Mouse (Mus musculus) G1E (cell line): ENCODE results near the gene Dda1.

Source experiments
- CTCF ChIP-seq: IDR thresholded peaks from 2 replicates; pipeline ENCODE4 v1.5.1; 2012; ENCODE audit warnings: low read depth, low read length, inconsistent platforms, mixed read lengths
- GATA1 ChIP-seq: IDR thresholded peaks from 2 replicates; pipeline ENCODE4 v1.6.1; 2012; ENCODE audit warnings: borderline replicate concordance, low read length, inconsistent platforms, mixed read lengths
- TAL1 ChIP-seq: conservative IDR thresholded peaks from 2 replicates; pipeline ENCODE4 v1.6.1; 2012; ENCODE audit warnings: low read depth, low read length, inconsistent platforms, mixed read lengths

- no peak for TF ChIP-seq CTCF
- TF ChIP-seq GATA1 = no peak
- TF ChIP-seq TAL1 = no peak
Measured at GRCm38 (mm10) chr8:71474785-71475701, 6.0 kb downstream of the Dda1 start.
